Mouse (Mus musculus) heart, postnatal 36 days (tissue): Measurements from ENCODE around the gene Tctn3. TPM values are rescaled to one million over a fixed set of nuclear protein-coding genes. Genes with fewer than 3 reads are reported as not detected.
"Not testable (repeated sequence)": the region's sequence is repeated elsewhere in the genome, so short reads cannot be mapped to it uniquely, and the experiment has no call there.

Experiments used
- DNase-seq, 2 experiments: peaks; one replicate each; pipeline ENCODE4 v3.0.0; 2021 to 2022
- intact Hi-C: fragments of 180-260 bp; cut with DNase I; formaldehyde crosslinking; loops from one replicate; pipeline ENCODE4 v1.15.1; 2025
- total RNA-seq, 2 experiments: library from RNA; stranded (reverse); gene quantifications; 2 replicates each; pipeline ENCODE4 v1.2.3; 2021

Tctn3 gene
- total RNA-seq, 2 experiments from 2014 or later, result 7.4 to 8.0 TPM

GRCm38 (mm10) chr19:40630096-40630495 is 18.1 kb upstream of the Tctn3 start:
- no peak for DNase-seq
- intact Hi-C loops, result no loop called here

GRCm38 (mm10) chr19:40628950-40629349 is 16.9 kb upstream of the Tctn3 start:
- intact Hi-C loops, result loop anchor here (5.0 kb wide), 1 partner anchor 33 kb away; no protein-coding TSS in a partner anchor
- no peak for DNase-seq

GRCm38 (mm10) chr19:40625935-40626334 is 13.9 kb upstream of the Tctn3 start:
- DNase-seq, result no peak
- intact Hi-C loops, result loop anchor here (5.0 kb wide), 1 partner anchor 36 kb away; no protein-coding TSS in a partner anchor

- intact Hi-C loops, DNase-seq: not testable (repeated sequence)
Measured at GRCm38 (mm10) chr19:40621616-40622015, 9.6 kb upstream of the Tctn3 start.

- intact Hi-C loops, result no loop called here
- no peak for DNase-seq
Measured at GRCm38 (mm10) chr19:40616021-40616420, 4.0 kb upstream of the Tctn3 start.

GRCm38 (mm10) chr19:40614811-40615210 is 2.8 kb upstream of the Tctn3 start:
- DNase-seq, result no peak
- intact Hi-C loops, result no loop called here

- no peak for DNase-seq
- intact Hi-C loops, result no loop called here
Measured at GRCm38 (mm10) chr19:40607676-40608075, 4.4 kb downstream of the Tctn3 start.

GRCm38 (mm10) chr19:40605189-40605588 is 6.8 kb downstream of the Tctn3 start:
- DNase-seq, result no peak
- intact Hi-C loops, result no loop called here

- intact Hi-C loops, result no loop called here
- DNase-seq, result no peak
Measured at GRCm38 (mm10) chr19:40601870-40602269, 10.2 kb downstream of the Tctn3 start.

- intact Hi-C loops, DNase-seq: not testable (repeated sequence)
Measured at GRCm38 (mm10) chr19:40600846-40601245, 11.2 kb downstream of the Tctn3 start.

- peak in 1 of 2 experiments; percentile 26 for DNase-seq
- intact Hi-C loops, result no loop called here
Measured at GRCm38 (mm10) chr19:40595831-40596230, 16.2 kb downstream of the Tctn3 start.

- intact Hi-C loops, result no loop called here
Measured at GRCm38 (mm10) chr19:40595231-40595630, 16.8 kb downstream of the Tctn3 start.

GRCm38 (mm10) chr19:40589530-40589880 is 22.5 kb downstream of the Tctn3 start:
- intact Hi-C loops, result loop anchor here (1.0 to 5.0 kb wide), 3 partner anchors 21 to 423 kb away; no protein-coding TSS in a partner anchor
- DNase-seq, result no peak

More at GRCm38 (mm10) chr19:40595231-40595630, 16.8 kb downstream of the Tctn3 start:
- no peak for DNase-seq

GRCm38 (mm10) chr19:40588847-40589529 is 23.0 kb downstream of the Tctn3 start:
- intact Hi-C loops, result loop anchor here (1.0 to 5.0 kb wide), 3 partner anchors 22 to 423 kb away; no protein-coding TSS in a partner anchor
- peak; percentile 85 to 94 for DNase-seq

- intact Hi-C loops, result loop anchor here (2.0 to 5.0 kb wide), 2 partner anchors 23 to 424 kb away; no protein-coding TSS in a partner anchor
- DNase-seq, result peak; percentile 93 to 97
Measured at GRCm38 (mm10) chr19:40588293-40588654, 23.8 kb downstream of the Tctn3 start, which contains the start of gene Aldh18a1. Aldh18a1 (minus strand) TSS chr19:40588463.

- intact Hi-C loops, result loop anchor here (2.0 to 5.0 kb wide), 2 partner anchors 23 to 425 kb away; no protein-coding TSS in a partner anchor
- no peak for DNase-seq
Measured at GRCm38 (mm10) chr19:40587491-40588292, 24.3 kb downstream of the Tctn3 start.

GRCm38 (mm10) chr19:40586908-40587307 is 25.1 kb downstream of the Tctn3 start:
- DNase-seq, result no peak
- intact Hi-C loops, result loop anchor here (5.0 kb wide), 1 partner anchor 425 kb away; no protein-coding TSS in a partner anchor

GRCm38 (mm10) chr19:40581662-40582061 is 30.4 kb downstream of the Tctn3 start:
- no peak for DNase-seq
- intact Hi-C loops, result no loop called here

GRCm38 (mm10) chr19:40580902-40581301 is 31.1 kb downstream of the Tctn3 start:
- intact Hi-C loops, result no loop called here
- no peak for DNase-seq

GRCm38 (mm10) chr19:40575438-40575837 is 36.6 kb downstream of the Tctn3 start:
- DNase-seq, result no peak

GRCm38 (mm10) chr19:40570726-40571125 is 41.3 kb downstream of the Tctn3 start:
- intact Hi-C loops, result no loop called here

More at GRCm38 (mm10) chr19:40575438-40575837, 36.6 kb downstream of the Tctn3 start:
- intact Hi-C loops, result no loop called here

More at GRCm38 (mm10) chr19:40570726-40571125, 41.3 kb downstream of the Tctn3 start:
- DNase-seq, result peak; percentile 44 to 46
